Mouse (Mus musculus) small intestine, adult 2 months (tissue): ENCODE data around the gene Tbp. TPM values are rescaled to one million over a fixed set of nuclear protein-coding genes. Genes with fewer than 3 reads are reported as not detected.

ENCODE experiments used
- H3K27ac ChIP-seq: fragments of 200-500 bp; 2 replicates; pipeline ENCODE4 v1.5.1; 2012; ENCODE audit warnings: low read depth, low read length, control low read depth, inconsistent platforms; ENCODE audit not compliant: insufficient read depth
- H3K27me3 ChIP-seq: fragments of 200-500 bp; 2 replicates; pipeline ENCODE4 v1.6.1; 2012; ENCODE audit warnings: mild to moderate bottlenecking, moderate library complexity, low read length, inconsistent platforms; ENCODE audit not compliant: control insufficient read depth, insufficient read depth
- H3K36me3 ChIP-seq: fragments of 200-500 bp; 2 replicates; pipeline ENCODE4 v1.6.1; 2012; ENCODE audit warnings: mild to moderate bottlenecking, low read length, control low read depth, inconsistent platforms; ENCODE audit not compliant: control insufficient read depth, insufficient read depth
- H3K4me1 ChIP-seq: fragments of 200-500 bp; 2 replicates; pipeline ENCODE4 v1.6.1; 2012; ENCODE audit warnings: low read length, inconsistent platforms, mixed read lengths; ENCODE audit not compliant: control insufficient read depth, insufficient read depth, insufficient read length
- H3K4me3 ChIP-seq: fragments of 200-500 bp; 2 replicates; pipeline ENCODE4 v1.5.1; 2012; ENCODE audit warnings: low read depth, mild to moderate bottlenecking, control low read depth, inconsistent platforms, low read length, moderate library complexity
- CTCF ChIP-seq: fragments of 200-500 bp; IDR thresholded peaks from 2 replicates; pipeline ENCODE4 v1.5.1; 2012; ENCODE audit warnings: low read depth, mild to moderate bottlenecking, control low read depth, inconsistent platforms, low read length, moderate library complexity, mixed read lengths; ENCODE audit not compliant: insufficient replicate concordance, insufficient read length; ENCODE audit errors: extremely low read depth
- POLR2A ChIP-seq: fragments of 200-500 bp; IDR thresholded peaks from 2 replicates; pipeline ENCODE4 v1.6.1; 2012; ENCODE audit warnings: low read depth, mild to moderate bottlenecking, control low read depth, inconsistent platforms, low read length, moderate library complexity
- WGBS: fragments of 180-500 bp; shearing (Covaris S2); methylation state at CpG from one replicate; pipeline ENCODE4 v1.1.7; 2018; 5-methylcytosine and 5-hydroxymethylcytosine counted together
- polyA plus RNA-seq: library from polyadenylated mRNA; depleted of rRNA; stranded (reverse); fragments of >200 nt; gene quantifications from 2 replicates; pipeline ENCODE4 v1.2.3, GENCODE M21; 2012; rRNA removed

Tbp gene
- polyA plus RNA-seq, 1 experiment: 28.4 TPM

DNA sequence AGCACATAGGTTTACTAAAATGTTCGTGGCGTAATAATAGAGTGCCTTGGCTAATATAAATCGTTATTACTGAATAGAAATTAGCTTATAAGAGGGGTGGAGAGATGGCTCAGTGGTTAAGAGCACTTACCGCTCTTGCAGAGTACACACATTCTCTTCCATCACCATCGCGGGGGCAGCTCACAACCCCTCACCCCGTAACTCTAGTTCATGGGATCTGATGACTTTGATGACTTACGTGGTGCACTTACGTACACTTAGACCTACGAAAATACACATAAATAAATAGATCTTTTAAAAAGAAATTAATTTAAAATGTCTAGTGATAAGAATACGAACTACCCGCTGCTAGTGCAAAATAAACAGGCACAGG is 65.2 kb downstream of the Tbp start:
- peak overlapping the region; percentile 52; the same call in 1 of the 2 replicates for H3K4me3 ChIP-seq

DNA sequence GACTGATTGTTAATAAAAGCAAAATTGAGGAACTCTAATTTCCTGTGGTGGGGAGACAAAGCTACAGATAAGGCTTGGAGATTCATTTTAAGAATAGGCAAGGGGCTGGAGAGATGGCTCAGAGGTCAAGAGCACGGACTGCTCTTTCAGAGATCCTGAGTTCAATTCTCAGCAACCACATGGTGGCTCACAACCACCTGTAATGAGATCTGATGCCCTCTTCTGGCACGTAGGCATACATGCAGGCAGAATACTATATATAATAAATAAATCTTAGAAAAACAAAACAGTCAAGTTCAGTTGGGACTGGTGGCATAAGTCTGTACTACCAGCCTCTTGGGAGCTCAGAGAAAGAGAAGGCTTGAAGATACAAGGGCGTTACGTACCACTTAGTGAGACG is 67.2 kb downstream of the Tbp start:
- Histone ChIP-seq H3K27ac (no peak overlapping the region), H3K4me3 (no peak overlapping the region), H3K36me3 (no peaks in the 10 kb centered on the region), H3K4me1 (peaks cover 1% of the 10 kb centered on the region), H3K27me3 (no peaks in the 10 kb centered on the region)
- TF ChIP-seq CTCF: no peak
- no peak for TF ChIP-seq POLR2A
- WGBS: 76% methylated on average over 5 of the region's 5 CpGs

More for the DNA sequence above, 65.2 kb downstream of the Tbp start:
- 25% methylated on average over 12 of the region's 12 CpGs for WGBS
- H3K4me1 ChIP-seq: peaks cover 1% of the 10 kb centered on the region
- no peaks in the 10 kb centered on the region for H3K36me3 ChIP-seq
- H3K27me3 ChIP-seq: no peaks in the 10 kb centered on the region
- TF ChIP-seq CTCF (no peak), POLR2A (no peak)
- H3K27ac ChIP-seq: no peak overlapping the region

DNA sequence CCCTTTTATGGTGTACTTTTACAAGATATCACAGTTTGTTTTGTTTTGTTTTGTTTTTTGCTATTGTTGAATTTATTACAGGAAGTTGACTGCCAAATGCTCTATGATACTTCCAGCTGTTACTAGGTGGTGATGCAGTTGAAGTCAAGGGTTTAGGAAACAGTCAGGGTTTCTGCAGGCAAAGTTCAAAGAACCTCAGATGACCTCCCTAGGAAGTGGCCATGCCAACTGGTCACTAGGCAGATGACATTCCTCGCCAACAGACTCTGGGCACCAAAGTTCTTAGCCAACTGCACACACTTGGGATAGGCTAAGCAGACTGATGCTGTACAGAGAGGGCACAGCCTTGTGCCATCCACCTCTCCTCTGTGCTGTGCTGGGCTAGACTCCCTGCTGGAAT is 75.4 kb downstream of the Tbp start:
- no peak overlapping the region for H3K4me3 ChIP-seq
- H3K36me3 ChIP-seq: no peaks in the 10 kb centered on the region
- 45% methylated on average over 1 of the region's 1 CpGs for WGBS
- H3K27me3 ChIP-seq: no peaks in the 10 kb centered on the region
- peaks cover 8% of the 10 kb centered on the region; the same call in 1 of the 2 replicates for H3K4me1 ChIP-seq
- no peak for TF ChIP-seq CTCF
- no peak for TF ChIP-seq POLR2A
- no peak overlapping the region for H3K27ac ChIP-seq

DNA sequence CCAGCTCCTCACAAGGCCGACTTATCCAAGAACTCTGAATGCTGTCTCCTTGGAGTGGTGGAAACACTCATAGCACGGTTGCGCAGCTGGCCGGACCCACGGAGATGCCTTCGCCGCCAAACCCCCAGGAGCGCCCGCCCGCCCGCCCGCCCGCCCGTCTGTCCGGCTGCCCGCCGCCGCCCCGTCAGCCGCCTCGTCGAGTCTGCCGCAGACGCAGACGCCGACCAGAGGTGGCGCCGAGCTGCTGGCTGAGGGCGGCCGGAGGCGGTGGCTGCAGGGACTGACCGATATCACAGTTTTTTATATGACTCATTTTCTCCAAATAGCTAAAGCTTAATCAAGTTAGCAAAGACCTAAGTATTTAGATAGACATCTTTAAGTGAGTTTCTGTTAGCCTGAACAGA is 77.6 kb downstream of the Tbp start:
- WGBS: 1% methylated on average over 32 of the region's 32 CpGs
- Histone ChIP-seq H3K27ac (peak overlapping the region; percentile 46; the same call in 1 of the 2 replicates), H3K4me3 (peak overlapping the region; percentile 52), H3K36me3 (no peaks in the 10 kb centered on the region), H3K4me1 (peaks cover 10% of the 10 kb centered on the region; the same call in 1 of the 2 replicates), H3K27me3 (no peaks in the 10 kb centered on the region)
- TF ChIP-seq POLR2A: no peak
- TF ChIP-seq CTCF: 0 out of 2 replicates have a peak, but pooled peaks have one; percentile 28

Other genes starting within 250 kb of the Tbp start
- gene Dll1, start 123.0 kb upstream of the Tbp start, polyA plus RNA-seq: 22.4 and 52.5 TPM in 2 replicates
- gene Fam120b, start 103.7 kb upstream of the Tbp start, polyA plus RNA-seq: 5.3 and 7.6 TPM in 2 replicates
- gene Psmb1, start 137 bp upstream of the Tbp start, polyA plus RNA-seq: 27.0 and 54.2 TPM in 2 replicates
- gene Pdcd2, start 27.4 kb downstream of the Tbp start, polyA plus RNA-seq: 20.2 and 35.3 TPM in 2 replicates
- 2.1 and 3.0 TPM in 2 replicates for gene Prdm9, start 64.5 kb downstream of the Tbp start, polyA plus RNA-seq
- 4.8 and 15.6 TPM in 2 replicates for gene Chd1, start 205.1 kb downstream of the Tbp start, polyA plus RNA-seq